Mouse (Mus musculus) neural tube, embryonic 10.5 days (tissue): ENCODE data around the gene Tfdp1.

Experiments used
- DNase-seq: peaks from one replicate; pipeline ENCODE4 v3.0.0-alpha.2; 2017; ENCODE audit warnings: low spot score; ENCODE audit errors: extremely low spot score

The Tfdp1 gene

GRCm38 (mm10) chr8:13352601-13353000 lies 14.1 kb downstream of the Tfdp1 start:
- no peak for DNase-seq

DNA sequence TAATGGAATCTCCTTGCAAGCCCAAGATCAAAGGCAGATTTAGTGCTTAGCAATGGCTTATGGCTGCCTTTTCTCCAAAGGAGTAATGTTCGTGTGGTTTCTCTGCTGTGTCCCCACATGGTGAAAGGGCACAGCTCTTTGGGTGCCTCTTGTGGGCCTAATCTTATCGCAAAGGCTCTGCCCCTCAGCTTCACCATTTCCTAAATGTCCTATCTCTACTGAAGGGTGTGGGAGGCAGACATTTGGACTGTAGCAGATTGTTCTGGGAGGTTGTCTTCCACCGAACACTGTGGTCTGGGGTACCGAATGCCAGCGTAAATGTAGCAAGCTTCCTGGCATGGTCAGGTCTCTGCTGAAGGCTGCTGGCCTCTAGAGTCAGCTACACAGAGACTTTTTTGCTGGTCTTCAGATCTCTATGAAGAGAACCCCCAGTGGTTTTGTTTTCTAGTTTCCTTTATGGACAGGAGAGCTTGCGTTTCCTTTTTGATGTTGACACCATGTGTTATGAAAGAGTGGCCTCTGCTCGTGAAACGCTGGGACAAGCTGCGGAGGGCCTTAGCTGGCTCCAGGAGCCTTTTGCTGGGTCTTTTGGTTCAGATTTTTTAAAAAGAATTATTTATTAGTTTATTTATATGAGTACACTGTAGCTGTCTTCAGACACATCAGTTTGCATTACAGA lies 14.7 kb downstream of the Tfdp1 start:
- no peak for DNase-seq

- DNase-seq = no peak
These were observed 15.3 kb downstream of the Tfdp1 start for GRCm38 (mm10) chr8:13353883-13354282.

- no peak for DNase-seq
These were observed 17.7 kb downstream of the Tfdp1 start for GRCm38 (mm10) chr8:13356221-13356620.

GRCm38 (mm10) chr8:13356681-13357080 lies 18.1 kb downstream of the Tfdp1 start:
- DNase-seq = no peak

GRCm38 (mm10) chr8:13360213-13360612 lies 21.7 kb downstream of the Tfdp1 start:
- no peak for DNase-seq

DNA sequence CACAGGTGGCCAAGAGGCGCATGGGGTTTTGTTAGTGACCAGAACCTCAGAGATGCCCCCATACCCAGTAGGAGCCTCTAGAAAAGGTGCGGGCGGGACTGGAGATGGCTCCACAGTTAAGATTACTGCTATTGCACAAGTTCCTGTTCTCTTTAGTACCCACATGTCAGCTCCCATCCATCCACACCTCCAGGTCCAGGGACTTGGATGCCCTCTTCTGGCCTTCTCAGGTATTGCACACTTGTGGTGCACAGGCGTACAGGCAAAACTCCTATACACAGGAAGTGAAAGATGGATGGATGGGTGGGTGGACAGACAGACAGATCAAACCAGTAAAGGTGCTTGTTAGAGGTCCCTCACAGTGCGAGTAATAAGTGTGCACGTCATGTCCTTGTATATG lies 23.3 kb downstream of the Tfdp1 start:
- DNase-seq = no peak

- DNase-seq = no peak
These were observed 34.7 kb downstream of the Tfdp1 start for GRCm38 (mm10) chr8:13373151-13373662.

DNA sequence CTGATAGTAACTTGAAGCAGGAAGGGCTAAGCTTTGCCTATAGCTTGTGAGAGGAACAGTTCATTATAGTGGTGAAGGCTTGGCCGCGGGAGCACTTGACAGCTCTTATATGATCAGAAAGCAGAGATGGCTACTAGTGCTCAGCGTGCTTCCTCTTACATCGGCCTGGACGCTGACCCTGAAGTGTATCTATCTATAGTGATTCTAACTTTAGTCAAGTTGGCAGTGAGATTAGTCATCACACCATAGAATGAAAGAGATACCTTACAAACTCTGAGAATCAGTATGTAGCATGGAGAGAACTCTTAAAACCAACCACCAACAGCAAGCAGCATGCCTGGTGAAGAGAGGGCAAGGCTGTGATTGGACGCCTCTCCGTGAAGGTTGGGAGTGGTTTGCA lies 43.1 kb downstream of the Tfdp1 start:
- DNase-seq = no peak

GRCm38 (mm10) chr8:13382536-13382935 lies 44.0 kb downstream of the Tfdp1 start:
- no peak for DNase-seq

GRCm38 (mm10) chr8:13382999-13383398 lies 44.4 kb downstream of the Tfdp1 start:
- DNase-seq = no peak

GRCm38 (mm10) chr8:13386366-13386765 lies 47.8 kb downstream of the Tfdp1 start:
- DNase-seq = no peak

GRCm38 (mm10) chr8:13387728-13388127 lies 49.2 kb downstream of the Tfdp1 start:
- DNase-seq = no peak

DNA sequence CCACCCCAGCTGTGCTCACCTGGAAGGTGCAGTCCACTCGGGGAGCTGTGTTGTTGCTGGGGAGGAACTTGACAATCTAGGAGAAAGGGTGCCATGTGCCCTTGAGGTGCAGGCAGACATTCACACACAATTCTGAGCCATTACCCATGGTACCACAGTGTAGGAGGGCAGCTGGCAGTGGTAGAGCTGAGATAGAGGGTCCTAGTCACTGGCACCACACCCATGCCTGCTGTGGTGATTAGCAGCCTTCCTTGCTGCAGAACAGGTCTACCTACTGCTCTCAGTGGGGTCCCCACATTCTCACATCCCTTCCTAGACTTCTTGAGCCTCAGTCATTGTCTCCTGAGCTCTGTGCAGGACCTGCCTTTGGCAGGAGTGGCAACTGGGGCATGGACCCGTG lies 50.2 kb downstream of the Tfdp1 start:
- no peak for DNase-seq

GRCm38 (mm10) chr8:13393869-13394268 lies 55.3 kb downstream of the Tfdp1 start:
- DNase-seq = no peak

- no peak for DNase-seq
These were observed 58.2 kb downstream of the Tfdp1 start, which contains the start of gene Atp4b for GRCm38 (mm10) chr8:13396725-13397124. Gene Atp4b (minus strand): TSS chr8:13396825.

GRCm38 (mm10) chr8:13403517-13403916 lies 65.0 kb downstream of the Tfdp1 start:
- no peak for DNase-seq

- no peak for DNase-seq
These were observed 66.1 kb downstream of the Tfdp1 start, which contains the start of gene Grk1 for GRCm38 (mm10) chr8:13404666-13405131. Gene Grk1 (plus strand): TSS chr8:13405081.

- DNase-seq = no peak
These were observed 67.5 kb downstream of the Tfdp1 start for GRCm38 (mm10) chr8:13406011-13406410.

DNA sequence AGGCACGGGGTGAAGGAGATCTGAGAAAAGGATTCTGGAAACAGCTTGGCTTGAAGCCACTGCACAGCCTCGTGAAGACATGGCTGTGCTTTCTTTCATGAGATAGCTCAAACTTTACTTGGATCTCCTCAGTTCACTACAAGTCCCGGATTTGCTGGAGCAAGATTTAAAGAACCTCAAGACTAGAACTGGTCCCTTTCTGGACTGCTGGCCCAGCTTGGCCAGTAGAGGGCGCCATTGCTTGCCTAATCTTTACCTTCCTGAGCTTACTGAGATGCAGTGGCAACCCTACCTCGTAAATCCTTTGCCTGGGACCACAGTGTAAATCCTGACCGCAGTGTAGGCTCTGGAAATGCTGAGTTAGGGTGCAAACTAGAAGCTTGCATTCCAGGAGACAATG lies 73.0 kb downstream of the Tfdp1 start:
- peak; percentile 81 for DNase-seq

- peak; percentile 63 for DNase-seq
These were observed 74.5 kb downstream of the Tfdp1 start for GRCm38 (mm10) chr8:13412891-13413558.

GRCm38 (mm10) chr8:13413823-13414390 lies 75.4 kb downstream of the Tfdp1 start:
- no peak for DNase-seq
